Mouse (Mus musculus): Measurements from ENCODE around the gene Rec8. TPM values are rescaled to one million over a fixed set of nuclear protein-coding genes. Genes with fewer than 3 reads are reported as not detected.
A peak's percentile ranks its signal among the peaks of the same experiment; 100 is the strongest.

Rec8 gene
- polyA plus RNA-seq, 1 experiment from 2014 or later = 14.1 TPM

GRCm38 (mm10) chr14:55603633-55604576, 13.9 kb upstream of the Rec8 start:
- Histone ChIP-seq H3K27ac (ENCODE audit: low read depth, low read length) (peak overlapping the region; percentile 85), H3K9me3 (replicated peaks; ENCODE audit: control insufficient read depth, low read length) (no peaks in the 10 kb centered on the region), H3K9ac (ENCODE audit: low read depth, low read length) (peak overlapping the region; percentile 76), H3K4me2 (peak overlapping the region; percentile 74), H3K4me1 (ENCODE audit: control insufficient read depth, insufficient read depth, low read length) (peaks cover 11% of the 10 kb centered on the region; the same call in 1 of the 2 replicates), H3K36me3 (ENCODE audit: control insufficient read depth, insufficient read depth, low read length) (peaks cover 36% of the 10 kb centered on the region), H3K27me3 (ENCODE audit: control insufficient read depth, insufficient read depth, low read length) (no peaks in the 10 kb centered on the region), H3K4me3 (ENCODE audit: low read depth, low read length) (peak overlapping the region; percentile 40)
- ATAC-seq (replicated peaks; ENCODE audit: insufficient number of reproducible peaks, low FRiP score, low TSS enrichment) = peak; percentile 84
- WGBS (ENCODE audit: insufficient replicate concordance) = 16% methylated on average over 19 of the region's 19 CpGs

- Histone ChIP-seq H3K9me3 (replicated peaks; ENCODE audit: control insufficient read depth, low read length) (no peaks in the 10 kb centered on the region), H3K4me1 (ENCODE audit: control insufficient read depth, insufficient read depth, low read length) (peaks cover 11% of the 10 kb centered on the region; the same call in 1 of the 2 replicates), H3K4me3 (ENCODE audit: low read depth, low read length) (no peak overlapping the region), H3K9ac (ENCODE audit: low read depth, low read length) (no peak overlapping the region), H3K4me2 (no peak overlapping the region; the same call in 1 of the 2 replicates), H3K36me3 (ENCODE audit: control insufficient read depth, insufficient read depth, low read length) (peaks cover 34% of the 10 kb centered on the region), H3K27ac (ENCODE audit: low read depth, low read length) (no peak overlapping the region), H3K27me3 (ENCODE audit: control insufficient read depth, insufficient read depth, low read length) (no peaks in the 10 kb centered on the region)
- WGBS (ENCODE audit: insufficient replicate concordance) = 94% methylated on average over 11 of the region's 11 CpGs
- no peak for ATAC-seq (replicated peaks; ENCODE audit: insufficient number of reproducible peaks, low FRiP score, low TSS enrichment)
Observed at GRCm38 (mm10) chr14:55604823-55605222, 13.0 kb upstream of the Rec8 start.

GRCm38 (mm10) chr14:55605743-55606459, 11.9 kb upstream of the Rec8 start:
- Histone ChIP-seq H3K4me1 (ENCODE audit: control insufficient read depth, insufficient read depth, low read length) (peaks cover 11% of the 10 kb centered on the region; the same call in 1 of the 2 replicates), H3K27me3 (ENCODE audit: control insufficient read depth, insufficient read depth, low read length) (no peaks in the 10 kb centered on the region), H3K36me3 (ENCODE audit: control insufficient read depth, insufficient read depth, low read length) (peaks cover 32% of the 10 kb centered on the region), H3K9me3 (replicated peaks; ENCODE audit: control insufficient read depth, low read length) (no peaks in the 10 kb centered on the region), H3K4me2 (no peak overlapping the region), H3K4me3 (ENCODE audit: low read depth, low read length) (no peak overlapping the region), H3K27ac (ENCODE audit: low read depth, low read length) (no peak overlapping the region), H3K9ac (ENCODE audit: low read depth, low read length) (no peak overlapping the region)
- ATAC-seq (replicated peaks; ENCODE audit: insufficient number of reproducible peaks, low FRiP score, low TSS enrichment) = no peak
- WGBS (ENCODE audit: insufficient replicate concordance) = 77% methylated on average over 16 of the region's 16 CpGs

GRCm38 (mm10) chr14:55608339-55608738, 9.5 kb upstream of the Rec8 start:
- Histone ChIP-seq H3K4me3 (ENCODE audit: low read depth, low read length) (no peak overlapping the region), H3K4me2 (no peak overlapping the region), H3K4me1 (ENCODE audit: control insufficient read depth, insufficient read depth, low read length) (peaks cover 14% of the 10 kb centered on the region; the same call in 1 of the 2 replicates), H3K9ac (ENCODE audit: low read depth, low read length) (no peak overlapping the region), H3K27me3 (ENCODE audit: control insufficient read depth, insufficient read depth, low read length) (no peaks in the 10 kb centered on the region), H3K9me3 (replicated peaks; ENCODE audit: control insufficient read depth, low read length) (no peaks in the 10 kb centered on the region), H3K36me3 (ENCODE audit: control insufficient read depth, insufficient read depth, low read length) (peaks cover 17% of the 10 kb centered on the region), H3K27ac (ENCODE audit: low read depth, low read length) (no peak overlapping the region)
- WGBS (ENCODE audit: insufficient replicate concordance) = 87% methylated on average over 6 of the region's 6 CpGs
- no peak for ATAC-seq (replicated peaks; ENCODE audit: insufficient number of reproducible peaks, low FRiP score, low TSS enrichment)

GRCm38 (mm10) chr14:55613346-55613745, 4.5 kb upstream of the Rec8 start:
- ATAC-seq (replicated peaks; ENCODE audit: insufficient number of reproducible peaks, low FRiP score, low TSS enrichment) = no peak
- 38% methylated on average over 6 of the region's 6 CpGs for WGBS (ENCODE audit: insufficient replicate concordance)
- no peak overlapping the region for H3K9ac ChIP-seq (ENCODE audit: low read depth, low read length)
- H3K9me3 ChIP-seq (replicated peaks; ENCODE audit: control insufficient read depth, low read length) = no peaks in the 10 kb centered on the region
- H3K27ac ChIP-seq (ENCODE audit: low read depth, low read length) = 0 out of 2 replicates have a peak overlapping the region, but pooled peaks have one; percentile 18
- no peak overlapping the region for H3K4me3 ChIP-seq (ENCODE audit: low read depth, low read length)
- no peak overlapping the region for H3K4me2 ChIP-seq
- peaks cover 7% of the 10 kb centered on the region; the same call in 1 of the 2 replicates for H3K36me3 ChIP-seq (ENCODE audit: control insufficient read depth, insufficient read depth, low read length)
- H3K27me3 ChIP-seq (ENCODE audit: control insufficient read depth, insufficient read depth, low read length) = no peaks in the 10 kb centered on the region
- H3K4me1 ChIP-seq (ENCODE audit: control insufficient read depth, insufficient read depth, low read length) = 0 out of 2 replicates have a peak, but pooled peaks cover 12% of the 10 kb centered on the region

GRCm38 (mm10) chr14:55614565-55615178, 3.2 kb upstream of the Rec8 start:
- H3K9ac ChIP-seq (ENCODE audit: low read depth, low read length) = no peak overlapping the region
- H3K9me3 ChIP-seq (replicated peaks; ENCODE audit: control insufficient read depth, low read length) = no peaks in the 10 kb centered on the region
- no peak for ATAC-seq (replicated peaks; ENCODE audit: insufficient number of reproducible peaks, low FRiP score, low TSS enrichment)
- 63% methylated on average over 7 of the region's 7 CpGs for WGBS (ENCODE audit: insufficient replicate concordance)
- no peaks in the 10 kb centered on the region for H3K27me3 ChIP-seq (ENCODE audit: control insufficient read depth, insufficient read depth, low read length)
- no peak overlapping the region for H3K4me2 ChIP-seq
- no peaks in the 10 kb centered on the region for H3K36me3 ChIP-seq (ENCODE audit: control insufficient read depth, insufficient read depth, low read length)
- no peak overlapping the region for H3K27ac ChIP-seq (ENCODE audit: low read depth, low read length)
- H3K4me1 ChIP-seq (ENCODE audit: control insufficient read depth, insufficient read depth, low read length) = peaks cover 17% of the 10 kb centered on the region; the same call in 1 of the 2 replicates
- H3K4me3 ChIP-seq (ENCODE audit: low read depth, low read length) = no peak overlapping the region

- Histone ChIP-seq H3K9me3 (replicated peaks; ENCODE audit: control insufficient read depth, low read length) (no peaks in the 10 kb centered on the region), H3K27me3 (ENCODE audit: control insufficient read depth, insufficient read depth, low read length) (no peaks in the 10 kb centered on the region), H3K4me1 (ENCODE audit: control insufficient read depth, insufficient read depth, low read length) (peaks cover 17% of the 10 kb centered on the region; the same call in 1 of the 2 replicates), H3K4me3 (ENCODE audit: low read depth, low read length) (no peak overlapping the region), H3K36me3 (ENCODE audit: control insufficient read depth, insufficient read depth, low read length) (no peaks in the 10 kb centered on the region), H3K27ac (ENCODE audit: low read depth, low read length) (no peak overlapping the region), H3K9ac (ENCODE audit: low read depth, low read length) (no peak overlapping the region), H3K4me2 (no peak overlapping the region)
- ATAC-seq (replicated peaks; ENCODE audit: insufficient number of reproducible peaks, low FRiP score, low TSS enrichment) = no peak
- WGBS (ENCODE audit: insufficient replicate concordance) = 52% methylated on average over 2 of the region's 2 CpGs
Observed at GRCm38 (mm10) chr14:55615876-55616275, 2.0 kb upstream of the Rec8 start.

- Histone ChIP-seq H3K4me3 (ENCODE audit: low read depth, low read length) (no peak overlapping the region), H3K9me3 (replicated peaks; ENCODE audit: control insufficient read depth, low read length) (no peaks in the 10 kb centered on the region), H3K27me3 (ENCODE audit: control insufficient read depth, insufficient read depth, low read length) (no peaks in the 10 kb centered on the region), H3K36me3 (ENCODE audit: control insufficient read depth, insufficient read depth, low read length) (no peaks in the 10 kb centered on the region), H3K9ac (ENCODE audit: low read depth, low read length) (no peak overlapping the region), H3K27ac (ENCODE audit: low read depth, low read length) (no peak overlapping the region), H3K4me2 (no peak overlapping the region), H3K4me1 (ENCODE audit: control insufficient read depth, insufficient read depth, low read length) (peaks cover 17% of the 10 kb centered on the region; the same call in 1 of the 2 replicates)
- 77% methylated on average over 2 of the region's 2 CpGs for WGBS (ENCODE audit: insufficient replicate concordance)
- ATAC-seq (replicated peaks; ENCODE audit: insufficient number of reproducible peaks, low FRiP score, low TSS enrichment) = no peak
Observed at GRCm38 (mm10) chr14:55616844-55617243, 993 bp upstream of the Rec8 start.

Measured in heart, embryonic 11.5 days (tissue).